Mouse (Mus musculus): ENCODE data around the gene Scn4a. TPM values are rescaled to one million over a fixed set of nuclear protein-coding genes. Genes with fewer than 3 reads are reported as not detected.
"Not testable (repeated sequence)": the region's sequence is repeated elsewhere in the genome, so short reads cannot be mapped to it uniquely, and the experiment has no call there.

Gene Scn4a
- total RNA-seq, 4 experiments from 2014 or later, result 486 to 711 (median 596) TPM

GRCm38 (mm10) chr11:106355382-106356128, 2.5 kb upstream of the Scn4a start:
- DNase-seq (ENCODE audit: low spot score in 2 of 2), result peak in 1 of 2 experiments; percentile 39

GRCm38 (mm10) chr11:106354181-106354580, 1.1 kb upstream of the Scn4a start:
- no peak for DNase-seq (ENCODE audit: low spot score in 2 of 2)

- DNase-seq (ENCODE audit: low spot score in 2 of 2), result no peak
Measured at GRCm38 (mm10) chr11:106351941-106352340, 1.1 kb downstream of the Scn4a start.

- no peak for DNase-seq (ENCODE audit: low spot score in 2 of 2)
Measured at GRCm38 (mm10) chr11:106351253-106351652, 1.8 kb downstream of the Scn4a start.

GRCm38 (mm10) chr11:106350853-106351252, 2.2 kb downstream of the Scn4a start:
- peak; percentile 63 to 82 for DNase-seq (ENCODE audit: low spot score in 2 of 2)

GRCm38 (mm10) chr11:106349772-106350171, 3.3 kb downstream of the Scn4a start:
- no peak for DNase-seq (ENCODE audit: low spot score in 2 of 2)

GRCm38 (mm10) chr11:106344910-106345309, 8.2 kb downstream of the Scn4a start:
- DNase-seq (ENCODE audit: low spot score in 2 of 2), result no peak

GRCm38 (mm10) chr11:106340990-106341520, 12.0 kb downstream of the Scn4a start:
- DNase-seq (ENCODE audit: low spot score in 2 of 2), result peak; percentile 68 to 83

GRCm38 (mm10) chr11:106339323-106339722, 13.8 kb downstream of the Scn4a start:
- DNase-seq (ENCODE audit: low spot score in 2 of 2), result not testable (repeated sequence)

- no peak for DNase-seq (ENCODE audit: low spot score in 2 of 2)
Measured at GRCm38 (mm10) chr11:106338870-106339269, 14.2 kb downstream of the Scn4a start.

GRCm38 (mm10) chr11:106338029-106338428, 15.1 kb downstream of the Scn4a start:
- DNase-seq (ENCODE audit: low spot score in 2 of 2), result peak in 1 of 2 experiments; percentile 47

GRCm38 (mm10) chr11:106334066-106334465, 19.0 kb downstream of the Scn4a start:
- DNase-seq (ENCODE audit: low spot score in 2 of 2), result peak; percentile 58 to 72

GRCm38 (mm10) chr11:106332458-106332857, 20.6 kb downstream of the Scn4a start:
- DNase-seq (ENCODE audit: low spot score in 2 of 2), result peak in 1 of 2 experiments; percentile 55

- no peak for DNase-seq (ENCODE audit: low spot score in 2 of 2)
Measured at GRCm38 (mm10) chr11:106329682-106330081, 23.4 kb downstream of the Scn4a start.

- no peak for DNase-seq (ENCODE audit: low spot score in 2 of 2)
Measured at GRCm38 (mm10) chr11:106329128-106329527, 24.0 kb downstream of the Scn4a start.

- DNase-seq (ENCODE audit: low spot score in 2 of 2), result peak in 1 of 2 experiments; percentile 75
Measured at GRCm38 (mm10) chr11:106328521-106328920, 24.6 kb downstream of the Scn4a start.

GRCm38 (mm10) chr11:106326475-106326874, 26.6 kb downstream of the Scn4a start:
- DNase-seq (ENCODE audit: low spot score in 2 of 2), result no peak

GRCm38 (mm10) chr11:106325566-106326206, 27.4 kb downstream of the Scn4a start:
- DNase-seq (ENCODE audit: low spot score in 2 of 2), result no peak

- DNase-seq (ENCODE audit: low spot score in 2 of 2), result no peak
Measured at GRCm38 (mm10) chr11:106324858-106325257, 28.2 kb downstream of the Scn4a start.

- DNase-seq (ENCODE audit: low spot score in 2 of 2), result no peak
Measured at GRCm38 (mm10) chr11:106318406-106319366, 34.4 kb downstream of the Scn4a start.

- no peak for DNase-seq (ENCODE audit: low spot score in 2 of 2)
Measured at GRCm38 (mm10) chr11:106317801-106318200, 35.3 kb downstream of the Scn4a start.
